Mouse (Mus musculus) heart, postnatal 0 days (tissue): ENCODE results near the gene Cubn.

Source experiments
- CTCF ChIP-seq: IDR thresholded peaks from 2 replicates; pipeline ENCODE4 v1.5.1; 2016; ENCODE audit warnings: antibody characterized with exemption, control low read depth, low read depth
- EP300 ChIP-seq: IDR thresholded peaks from 2 replicates; pipeline ENCODE4 v1.6.1; 2016; ENCODE audit warnings: antibody characterized with exemption, low read depth

DNA sequence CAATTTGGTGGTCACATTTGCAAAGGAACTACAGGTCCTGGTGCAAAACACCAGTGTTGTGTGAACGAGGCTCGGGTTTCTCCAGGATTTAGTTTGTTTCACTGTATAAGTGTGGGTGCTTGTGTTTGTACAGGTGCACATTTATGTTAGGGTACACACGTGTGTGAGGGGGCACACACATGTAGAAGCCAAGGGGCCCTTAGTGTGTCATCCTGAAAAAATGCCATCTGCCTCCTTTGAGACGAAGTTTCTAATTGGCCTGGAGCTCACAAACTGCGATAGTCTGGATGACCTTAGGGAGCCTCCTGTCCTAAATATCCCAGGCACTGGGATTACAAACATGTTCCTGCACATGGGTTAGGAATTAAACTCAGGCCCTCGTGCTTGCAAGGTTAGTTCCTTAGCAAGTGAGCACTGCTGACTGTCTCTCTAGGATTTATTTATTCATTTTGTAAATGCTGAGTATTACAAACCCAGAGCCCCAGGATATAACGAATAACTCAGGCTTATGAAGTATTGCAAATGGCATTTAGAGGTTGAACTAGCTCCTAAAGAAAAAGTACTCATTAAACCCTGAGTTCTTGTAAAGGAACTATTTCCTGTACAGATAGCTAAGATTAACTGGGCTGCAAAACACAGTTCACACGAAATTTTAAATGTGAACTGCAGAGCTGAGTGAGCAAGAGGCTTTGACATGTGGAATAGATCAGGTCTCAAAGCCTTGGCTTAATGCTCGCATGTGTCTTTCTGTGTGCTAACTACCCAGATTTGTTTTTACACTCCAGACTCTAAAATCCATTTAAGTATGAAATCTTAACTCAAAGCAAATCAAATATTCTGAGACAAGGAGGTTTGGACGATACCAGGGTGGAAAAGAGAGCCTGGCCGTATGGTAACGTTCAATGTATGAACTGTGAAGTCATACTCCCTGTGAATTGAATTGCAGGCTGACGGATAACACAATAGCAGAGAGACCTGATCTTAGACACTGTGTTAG lies 39.8 kb downstream of the Cubn start:
- TF ChIP-seq CTCF (no peak), EP300 (no peak)
